Mouse (Mus musculus): ENCODE measurements around the gene Mfsd14a. TPM values are rescaled to one million over a fixed set of nuclear protein-coding genes. Genes with fewer than 3 reads are reported as not detected.
A peak's percentile ranks its signal among the peaks of the same experiment; 100 is the strongest.

The Mfsd14a gene
- total and polyA plus RNA-seq, 3 experiments, result 12.0 to 19.5 (median 17.5) TPM

DNA sequence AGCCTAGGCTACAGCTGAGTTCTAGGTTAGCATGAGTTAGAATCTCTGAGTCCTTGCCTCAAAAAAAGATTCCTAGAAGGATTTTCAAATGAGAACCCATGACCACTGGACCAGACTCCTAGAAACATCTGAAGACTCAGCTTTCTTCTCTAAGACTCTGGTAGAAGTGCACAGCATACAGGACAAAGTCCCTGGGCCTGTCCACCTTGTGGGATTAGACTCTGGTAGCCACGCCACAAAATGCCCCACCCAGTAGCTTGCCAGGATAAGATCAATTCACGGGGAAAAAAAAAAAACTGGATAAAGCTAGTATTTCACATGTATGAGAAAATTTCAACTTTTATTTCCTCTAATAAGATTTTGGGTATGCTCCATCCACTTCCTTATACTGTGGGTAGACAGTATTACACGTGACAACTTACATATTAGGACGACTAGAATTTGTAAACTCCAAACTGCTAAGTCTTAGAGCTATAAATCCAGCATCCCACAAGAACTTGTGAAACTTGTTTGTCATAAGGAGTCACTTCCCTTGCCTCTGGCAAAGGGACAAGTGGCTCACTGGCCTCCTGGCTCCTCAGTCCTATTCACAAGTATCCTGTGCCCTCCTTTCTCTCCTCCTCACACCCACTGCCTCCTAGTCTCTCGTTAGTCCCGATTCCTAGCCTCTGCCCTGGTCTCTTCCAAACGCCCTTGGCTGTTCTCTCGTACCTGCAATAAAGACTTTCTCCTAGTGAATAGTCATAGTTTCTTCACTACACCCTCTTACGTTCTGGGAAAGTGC is 24.6 kb downstream of the Mfsd14a start:
- Histone ChIP-seq H3K4me3 (no peak overlapping the region), H3K9ac (ENCODE audit: low read depth, low read length) (no peak overlapping the region), H3K4me1 (ENCODE audit: control insufficient read depth, insufficient read depth, low read length) (peaks cover 8% of the 10 kb centered on the region), H3K27ac (peak overlapping the region; percentile 86), H3K36me3 (ENCODE audit: control insufficient read depth, insufficient read depth, low read length) (peaks cover 20% of the 10 kb centered on the region), H3K79me2 (replicated peaks; ENCODE audit: control insufficient read depth, insufficient read depth, low read length) (no peaks in the 10 kb centered on the region), H3K27me3 (ENCODE audit: control insufficient read depth, insufficient read depth, low read length) (no peaks in the 10 kb centered on the region)
- no peak for DNase-seq
- WGBS, result 69% methylated on average over 9 of the region's 9 CpGs
- TF ChIP-seq EP300 (IDR thresholded peaks at IDR 0.05; ENCODE audit: insufficient read depth, low read depth, low read length) (no peak), POLR2A (IDR thresholded peaks at IDR 0.05; ENCODE audit: insufficient read depth, low read depth, low read length) (no peak), CTCF (IDR thresholded peaks at IDR 0.05) (no peak)
- intact Hi-C loops (cut with DNase I), result loop anchor here (2.0 kb wide), 1 partner anchor 23 kb away; no protein-coding TSS in a partner anchor

DNA sequence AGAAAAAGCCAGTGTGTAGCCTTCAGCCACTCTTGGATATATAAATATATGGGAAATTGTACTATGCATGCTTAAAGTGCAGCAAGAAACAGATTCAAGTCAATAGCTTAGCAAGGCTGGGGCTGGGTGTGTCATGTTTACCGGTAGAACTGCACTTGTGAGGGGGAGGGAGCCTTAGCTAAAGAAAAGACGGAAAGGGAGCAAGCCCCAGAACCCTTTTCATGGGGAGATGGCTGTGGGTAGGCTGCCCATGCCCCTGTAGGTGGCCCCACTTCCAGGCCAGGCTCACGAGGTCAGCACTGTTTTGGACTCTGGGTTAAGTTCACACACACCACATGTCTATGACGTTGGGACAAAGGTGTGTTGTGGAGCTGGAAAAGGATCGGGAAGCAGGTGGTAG is 26.7 kb downstream of the Mfsd14a start:
- peaks cover 16% of the 10 kb centered on the region for H3K36me3 ChIP-seq (ENCODE audit: control insufficient read depth, insufficient read depth, low read length)
- peak overlapping the region; percentile 45 for H3K27ac ChIP-seq
- H3K79me2 ChIP-seq (replicated peaks; ENCODE audit: control insufficient read depth, insufficient read depth, low read length), result no peaks in the 10 kb centered on the region
- H3K4me1 ChIP-seq (ENCODE audit: control insufficient read depth, insufficient read depth, low read length), result peaks cover 6% of the 10 kb centered on the region
- TF ChIP-seq CTCF (IDR thresholded peaks at IDR 0.05) (no peak), POLR2A (IDR thresholded peaks at IDR 0.05; ENCODE audit: insufficient read depth, low read depth, low read length) (no peak), EP300 (IDR thresholded peaks at IDR 0.05; ENCODE audit: insufficient read depth, low read depth, low read length) (no peak)
- WGBS, result 47% methylated on average over 5 of the region's 5 CpGs
- DNase-seq, result no peak
- H3K27me3 ChIP-seq (ENCODE audit: control insufficient read depth, insufficient read depth, low read length), result no peaks in the 10 kb centered on the region
- intact Hi-C loops (cut with DNase I), result no loop called here
- no peak overlapping the region for H3K9ac ChIP-seq (ENCODE audit: low read depth, low read length)
- H3K4me3 ChIP-seq, result no peak overlapping the region

DNA sequence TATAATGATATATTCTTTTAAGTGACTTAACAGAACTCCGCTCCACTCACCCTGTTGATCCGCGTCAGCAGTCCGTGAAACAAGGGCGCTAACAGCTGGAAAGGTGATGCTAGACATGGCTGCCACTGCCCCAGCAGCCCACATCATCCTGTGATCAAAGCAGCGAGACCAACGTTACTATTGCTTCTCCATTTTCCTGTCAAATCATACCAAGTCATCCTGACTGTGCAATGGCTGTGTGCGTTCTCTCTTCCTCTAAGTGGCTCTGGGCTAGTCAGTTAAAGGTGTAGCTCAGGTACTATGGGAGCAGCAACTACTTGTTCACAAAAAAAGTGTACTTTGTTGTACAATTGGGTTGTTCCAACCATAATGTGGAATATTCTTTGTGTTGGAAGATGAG is 27.6 kb downstream of the Mfsd14a start:
- DNase-seq, result no peak
- 87% methylated on average over 8 of the region's 8 CpGs for WGBS
- intact Hi-C loops (cut with DNase I), result no loop called here

DNA sequence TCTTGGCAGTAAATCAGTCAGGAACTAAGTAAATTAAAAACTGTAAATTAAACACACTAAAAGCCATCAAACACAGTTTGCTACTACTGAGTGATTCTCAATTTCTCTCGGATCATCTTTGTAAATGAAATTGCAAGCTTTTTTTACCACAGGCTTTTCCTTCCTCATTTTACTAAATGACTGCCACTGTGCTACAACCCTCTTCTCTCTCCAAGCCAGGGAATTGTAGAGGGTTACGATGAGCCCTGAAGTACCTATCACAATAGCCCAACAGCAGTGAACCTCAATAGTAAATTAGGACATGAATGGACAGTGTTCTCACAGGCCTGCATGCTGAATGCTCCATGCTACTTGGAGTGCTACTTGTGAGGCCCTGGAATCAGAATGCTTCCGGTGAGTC is 28.4 kb downstream of the Mfsd14a start:
- Histone ChIP-seq H3K27ac (no peak overlapping the region), H3K9ac (ENCODE audit: low read depth, low read length) (no peak overlapping the region), H3K36me3 (ENCODE audit: control insufficient read depth, insufficient read depth, low read length) (peaks cover 15% of the 10 kb centered on the region), H3K27me3 (ENCODE audit: control insufficient read depth, insufficient read depth, low read length) (no peaks in the 10 kb centered on the region), H3K4me3 (no peak overlapping the region), H3K4me1 (ENCODE audit: control insufficient read depth, insufficient read depth, low read length) (peaks cover 6% of the 10 kb centered on the region), H3K79me2 (replicated peaks; ENCODE audit: control insufficient read depth, insufficient read depth, low read length) (no peaks in the 10 kb centered on the region)
- TF ChIP-seq EP300 (IDR thresholded peaks at IDR 0.05; ENCODE audit: insufficient read depth, low read depth, low read length) (no peak), POLR2A (IDR thresholded peaks at IDR 0.05; ENCODE audit: insufficient read depth, low read depth, low read length) (no peak), CTCF (IDR thresholded peaks at IDR 0.05) (no peak)
- intact Hi-C loops (cut with DNase I), result no loop called here
- no peak for DNase-seq
- WGBS, result 89% methylated on average over 3 of the region's 3 CpGs

More for the DNA sequence above, 27.6 kb downstream of the Mfsd14a start:
- no peak overlapping the region for H3K4me3 ChIP-seq
- no peak overlapping the region; the same call in 1 of the 2 replicates for H3K27ac ChIP-seq
- peaks cover 6% of the 10 kb centered on the region for H3K4me1 ChIP-seq (ENCODE audit: control insufficient read depth, insufficient read depth, low read length)
- peaks cover 21% of the 10 kb centered on the region for H3K36me3 ChIP-seq (ENCODE audit: control insufficient read depth, insufficient read depth, low read length)
- no peaks in the 10 kb centered on the region for H3K27me3 ChIP-seq (ENCODE audit: control insufficient read depth, insufficient read depth, low read length)
- TF ChIP-seq CTCF (IDR thresholded peaks at IDR 0.05), result no peak
- no peak for TF ChIP-seq EP300 (IDR thresholded peaks at IDR 0.05; ENCODE audit: insufficient read depth, low read depth, low read length)
- TF ChIP-seq POLR2A (IDR thresholded peaks at IDR 0.05; ENCODE audit: insufficient read depth, low read depth, low read length), result no peak
- H3K79me2 ChIP-seq (replicated peaks; ENCODE audit: control insufficient read depth, insufficient read depth, low read length), result no peaks in the 10 kb centered on the region
- no peak overlapping the region for H3K9ac ChIP-seq (ENCODE audit: low read depth, low read length)

DNA sequence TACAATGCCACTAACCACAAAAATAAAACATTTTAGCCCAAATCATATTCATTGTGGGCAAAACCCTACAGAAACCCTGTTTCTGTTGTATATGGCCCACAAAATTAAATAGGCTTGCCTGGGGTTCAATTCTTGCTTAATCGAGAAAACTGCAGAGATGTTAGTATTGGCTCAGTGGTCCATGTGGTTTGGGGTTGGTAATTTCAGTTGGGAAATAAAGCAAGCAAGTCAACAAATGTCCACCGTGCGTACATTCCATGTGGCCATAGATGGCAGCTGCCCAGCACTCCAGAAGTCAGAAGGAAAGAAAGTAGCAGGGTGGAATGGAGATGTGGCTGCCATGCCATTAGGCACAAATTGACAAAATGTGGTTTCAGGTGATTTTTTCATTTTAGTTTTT is 29.5 kb downstream of the Mfsd14a start:
- no peak for DNase-seq
- Histone ChIP-seq H3K9ac (ENCODE audit: low read depth, low read length) (no peak overlapping the region), H3K4me1 (ENCODE audit: control insufficient read depth, insufficient read depth, low read length) (peaks cover 4% of the 10 kb centered on the region), H3K79me2 (replicated peaks; ENCODE audit: control insufficient read depth, insufficient read depth, low read length) (no peaks in the 10 kb centered on the region), H3K27me3 (ENCODE audit: control insufficient read depth, insufficient read depth, low read length) (no peaks in the 10 kb centered on the region), H3K36me3 (ENCODE audit: control insufficient read depth, insufficient read depth, low read length) (peaks cover 10% of the 10 kb centered on the region), H3K4me3 (no peak overlapping the region), H3K27ac (no peak overlapping the region)
- 92% methylated on average over 3 of the region's 3 CpGs for WGBS
- intact Hi-C loops (cut with DNase I), result no loop called here
- no peak for TF ChIP-seq EP300 (IDR thresholded peaks at IDR 0.05; ENCODE audit: insufficient read depth, low read depth, low read length)
- TF ChIP-seq POLR2A (IDR thresholded peaks at IDR 0.05; ENCODE audit: insufficient read depth, low read depth, low read length), result no peak
- no peak for TF ChIP-seq CTCF (IDR thresholded peaks at IDR 0.05)

DNA sequence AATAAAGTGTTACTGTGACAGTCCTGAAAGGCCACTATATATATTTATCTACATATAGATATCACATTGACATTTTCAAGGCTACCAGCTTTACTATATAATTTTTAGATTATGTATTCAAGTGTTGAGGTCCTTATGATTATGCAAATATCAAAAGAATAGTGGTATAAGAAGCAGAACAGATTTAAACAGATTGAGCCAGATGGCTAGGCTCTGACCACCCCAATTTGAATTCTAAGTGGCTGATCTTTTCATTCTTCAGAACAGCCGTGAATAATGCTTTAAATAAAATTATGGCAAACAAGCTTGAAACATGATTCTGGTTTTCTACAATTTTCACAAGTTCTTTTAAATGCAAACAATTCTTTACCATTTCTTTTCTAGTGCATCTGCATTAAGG is 31.0 kb downstream of the Mfsd14a start:
- H3K27me3 ChIP-seq (ENCODE audit: control insufficient read depth, insufficient read depth, low read length), result no peaks in the 10 kb centered on the region
- intact Hi-C loops (cut with DNase I), result no loop called here
- no peak overlapping the region for H3K27ac ChIP-seq
- TF ChIP-seq EP300 (IDR thresholded peaks at IDR 0.05; ENCODE audit: insufficient read depth, low read depth, low read length) (no peak), CTCF (IDR thresholded peaks at IDR 0.05) (no peak), POLR2A (IDR thresholded peaks at IDR 0.05; ENCODE audit: insufficient read depth, low read depth, low read length) (no peak)
- peaks cover 4% of the 10 kb centered on the region for H3K4me1 ChIP-seq (ENCODE audit: control insufficient read depth, insufficient read depth, low read length)
- no peak overlapping the region for H3K9ac ChIP-seq (ENCODE audit: low read depth, low read length)
- H3K36me3 ChIP-seq (ENCODE audit: control insufficient read depth, insufficient read depth, low read length), result peaks cover 8% of the 10 kb centered on the region
- DNase-seq, result no peak
- H3K4me3 ChIP-seq, result no peak overlapping the region
- 63% methylated on average over 1 of the region's 1 CpGs for WGBS
- H3K79me2 ChIP-seq (replicated peaks; ENCODE audit: control insufficient read depth, insufficient read depth, low read length), result no peaks in the 10 kb centered on the region
